Mouse (Mus musculus): Measurements from ENCODE around the gene Susd1. TPM values are rescaled to one million over a fixed set of nuclear protein-coding genes. Genes with fewer than 3 reads are reported as not detected.
A peak's percentile ranks its signal among the peaks of the same experiment; 100 is the strongest.

Susd1 gene
- polyA plus RNA-seq, 1 experiment from 2014 or later: 2.0 TPM

DNA sequence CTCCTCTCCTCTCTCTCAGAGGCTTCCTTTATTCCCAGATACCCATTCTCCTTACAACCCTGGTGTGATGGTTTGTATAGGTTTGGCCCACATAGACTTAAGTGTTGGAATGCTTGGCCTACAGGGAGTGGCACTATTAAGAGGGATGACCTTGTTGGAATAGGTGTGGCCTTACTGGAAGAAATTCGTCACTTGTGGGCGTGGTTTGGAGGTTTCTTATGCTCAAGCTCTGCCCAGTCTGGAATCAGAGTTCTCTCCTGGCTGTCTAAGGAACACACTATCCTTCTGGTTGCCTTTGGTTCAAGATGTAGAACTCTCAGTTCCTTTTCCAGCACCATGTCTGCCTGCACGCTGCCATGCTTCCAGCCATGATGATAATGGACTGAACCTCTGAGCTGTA is 12.5 kb upstream of the Susd1 start:
- Histone ChIP-seq H3K9me3 (replicated peaks) (no peaks in the 10 kb centered on the region), H3K4me3 (no peak overlapping the region), H3K36me3 (no peaks in the 10 kb centered on the region), H3K27ac (no peak overlapping the region), H3K4me1 (peaks cover 15% of the 10 kb centered on the region; the same call in 1 of the 2 replicates), H3K27me3 (ENCODE audit: low read depth, poor library complexity, severe bottlenecking) (no peaks in the 10 kb centered on the region)
- DNase-seq (ENCODE audit: low spot score): peak; percentile 8
- WGBS: 89% methylated on average over 3 of the region's 3 CpGs

DNA sequence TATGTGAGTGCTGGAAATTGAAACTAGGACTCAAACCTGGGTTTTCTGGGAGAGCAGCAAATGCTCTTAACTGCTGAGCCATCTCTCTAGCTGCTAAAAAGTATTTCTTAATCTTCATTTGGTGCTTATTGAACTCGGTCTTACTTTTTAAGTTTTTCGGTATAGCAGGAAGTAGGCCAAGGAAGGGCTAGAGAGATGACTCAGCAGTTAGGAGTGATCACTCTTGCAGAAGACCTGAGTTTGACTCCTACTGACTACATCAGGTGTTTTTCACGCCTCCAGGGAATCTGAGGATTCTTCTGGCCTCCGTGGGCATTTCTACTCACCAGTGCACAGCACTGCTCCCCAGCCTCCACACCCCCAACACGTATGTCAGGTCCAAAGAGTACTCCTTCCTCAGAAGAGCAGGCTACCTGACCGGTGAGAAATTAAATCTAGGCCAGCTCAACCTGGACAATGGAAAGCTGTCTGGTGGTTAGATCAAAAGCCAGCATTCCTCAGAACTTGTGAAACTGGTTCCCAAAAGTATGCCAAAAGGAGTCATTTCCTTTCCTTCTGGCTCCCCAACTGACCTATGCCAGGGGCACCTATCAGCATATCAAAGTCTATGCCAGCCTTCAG is 11.9 kb upstream of the Susd1 start:
- DNase-seq (ENCODE audit: low spot score): no peak
- WGBS: 84% methylated on average over 6 of the region's 6 CpGs
- Histone ChIP-seq H3K36me3 (no peaks in the 10 kb centered on the region), H3K4me1 (peaks cover 11% of the 10 kb centered on the region), H3K4me3 (no peak overlapping the region), H3K9me3 (replicated peaks) (no peaks in the 10 kb centered on the region), H3K27ac (no peak overlapping the region), H3K27me3 (ENCODE audit: low read depth, poor library complexity, severe bottlenecking) (no peaks in the 10 kb centered on the region)

- H3K4me1 ChIP-seq: peaks cover 2% of the 10 kb centered on the region
- 94% methylated on average over 1 of the region's 1 CpGs for WGBS
- no peak overlapping the region for H3K4me3 ChIP-seq
- no peak for DNase-seq (ENCODE audit: low spot score)
- no peak overlapping the region for H3K27ac ChIP-seq
- H3K9me3 ChIP-seq (replicated peaks): no peaks in the 10 kb centered on the region
- no peaks in the 10 kb centered on the region for H3K27me3 ChIP-seq (ENCODE audit: low read depth, poor library complexity, severe bottlenecking)
- H3K36me3 ChIP-seq: no peaks in the 10 kb centered on the region
Observed at GRCm38 (mm10) chr4:59447296-59447695, 8.9 kb upstream of the Susd1 start.

DNA sequence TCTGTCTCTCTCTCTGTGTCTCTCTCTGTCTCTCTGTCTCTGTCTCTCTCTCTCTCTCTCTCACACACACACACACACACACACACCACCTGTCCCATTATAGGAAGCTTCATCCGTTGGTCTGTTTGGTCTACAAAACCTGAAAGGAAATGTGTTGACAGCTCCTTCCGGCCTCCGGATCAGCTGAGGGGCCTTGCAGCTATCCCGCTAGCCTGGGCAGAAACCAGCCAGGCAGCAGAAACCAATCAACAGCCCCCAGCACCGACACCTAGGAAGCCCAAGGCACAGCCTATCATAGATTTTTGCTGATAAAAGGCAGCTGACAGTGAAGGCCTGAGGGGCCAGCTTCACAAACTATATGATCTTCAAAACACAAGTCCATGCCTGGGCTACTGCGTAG is 7.1 kb upstream of the Susd1 start:
- no peak for DNase-seq (ENCODE audit: low spot score)
- WGBS: 68% methylated on average over 6 of the region's 6 CpGs
- H3K4me3 ChIP-seq: no peak overlapping the region

GRCm38 (mm10) chr4:59444994-59445393 is 6.6 kb upstream of the Susd1 start:
- no peak overlapping the region for H3K4me3 ChIP-seq
- H3K27ac ChIP-seq: no peak overlapping the region
- WGBS: 78% methylated on average over 3 of the region's 3 CpGs
- H3K27me3 ChIP-seq (ENCODE audit: low read depth, poor library complexity, severe bottlenecking): peaks cover 8% of the 10 kb centered on the region
- DNase-seq (ENCODE audit: low spot score): no peak
- H3K36me3 ChIP-seq: no peaks in the 10 kb centered on the region
- H3K9me3 ChIP-seq (replicated peaks): no peaks in the 10 kb centered on the region
- no peaks in the 10 kb centered on the region; the same call in 1 of the 2 replicates for H3K4me1 ChIP-seq

More for the DNA sequence above, 7.1 kb upstream of the Susd1 start:
- H3K36me3 ChIP-seq: no peaks in the 10 kb centered on the region
- no peaks in the 10 kb centered on the region; the same call in 1 of the 2 replicates for H3K4me1 ChIP-seq
- peaks cover 2% of the 10 kb centered on the region for H3K27me3 ChIP-seq (ENCODE audit: low read depth, poor library complexity, severe bottlenecking)
- H3K9me3 ChIP-seq (replicated peaks): no peaks in the 10 kb centered on the region
- no peak overlapping the region for H3K27ac ChIP-seq

DNA sequence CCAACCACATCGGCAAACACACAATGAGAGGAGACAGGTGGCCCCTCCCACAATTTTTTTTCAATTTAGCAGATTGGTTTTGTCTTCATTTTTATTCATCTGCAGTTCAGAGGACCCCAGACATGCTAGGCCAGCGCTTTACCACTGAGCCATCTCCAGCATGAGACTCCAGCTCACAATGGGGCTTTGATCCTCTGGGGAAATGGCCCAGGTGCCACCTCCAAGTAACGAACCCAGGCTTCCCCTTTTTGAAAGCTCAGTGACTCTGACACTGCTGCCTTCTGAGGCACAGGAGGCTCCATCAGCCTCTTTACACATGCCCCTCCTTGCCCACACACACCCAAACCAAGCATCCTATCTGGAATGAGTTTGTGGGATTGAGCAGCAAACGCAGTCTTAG is 5.7 kb upstream of the Susd1 start:
- no peak for DNase-seq (ENCODE audit: low spot score)
- Histone ChIP-seq H3K4me3 (no peak overlapping the region), H3K9me3 (replicated peaks) (no peaks in the 10 kb centered on the region), H3K27me3 (ENCODE audit: low read depth, poor library complexity, severe bottlenecking) (peaks cover 17% of the 10 kb centered on the region), H3K4me1 (no peaks in the 10 kb centered on the region; the same call in 1 of the 2 replicates), H3K36me3 (no peaks in the 10 kb centered on the region), H3K27ac (no peak overlapping the region)
- WGBS: 82% methylated on average over 4 of the region's 4 CpGs

GRCm38 (mm10) chr4:59441265-59441664 is 2.8 kb upstream of the Susd1 start:
- Histone ChIP-seq H3K27ac (no peak overlapping the region), H3K27me3 (ENCODE audit: low read depth, poor library complexity, severe bottlenecking) (peaks cover 44% of the 10 kb centered on the region), H3K4me3 (no peak overlapping the region), H3K4me1 (peaks cover 17% of the 10 kb centered on the region), H3K36me3 (no peaks in the 10 kb centered on the region), H3K9me3 (replicated peaks) (no peaks in the 10 kb centered on the region)
- DNase-seq (ENCODE audit: low spot score): no peak
- WGBS: 87% methylated on average over 1 of the region's 1 CpGs

DNA sequence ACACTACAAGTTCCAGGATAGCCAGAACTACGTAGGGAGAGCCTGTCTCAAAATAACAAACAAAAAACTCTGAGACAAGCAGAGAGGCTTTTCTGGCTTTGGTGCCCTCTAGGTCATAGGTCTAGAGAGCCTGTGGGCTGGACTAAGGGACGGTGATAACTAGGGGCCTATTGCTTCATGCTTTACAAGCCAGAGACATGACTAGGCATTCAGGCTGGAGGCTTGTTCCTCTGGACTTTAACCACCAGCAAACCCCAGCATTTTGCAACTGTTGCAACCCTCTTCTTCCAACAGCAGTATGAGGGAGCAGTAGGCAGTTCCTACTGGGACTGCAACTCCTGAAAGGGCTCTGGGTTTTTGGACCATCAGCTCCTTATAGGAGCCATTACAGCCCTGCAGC is 1.5 kb upstream of the Susd1 start:
- Histone ChIP-seq H3K36me3 (no peaks in the 10 kb centered on the region), H3K4me3 (no peak overlapping the region), H3K9me3 (replicated peaks) (no peaks in the 10 kb centered on the region), H3K27ac (no peak overlapping the region), H3K4me1 (peaks cover 17% of the 10 kb centered on the region), H3K27me3 (ENCODE audit: low read depth, poor library complexity, severe bottlenecking) (peaks cover 48% of the 10 kb centered on the region)
- no peak for DNase-seq (ENCODE audit: low spot score)
- 48% methylated on average over 2 of the region's 2 CpGs for WGBS

DNA sequence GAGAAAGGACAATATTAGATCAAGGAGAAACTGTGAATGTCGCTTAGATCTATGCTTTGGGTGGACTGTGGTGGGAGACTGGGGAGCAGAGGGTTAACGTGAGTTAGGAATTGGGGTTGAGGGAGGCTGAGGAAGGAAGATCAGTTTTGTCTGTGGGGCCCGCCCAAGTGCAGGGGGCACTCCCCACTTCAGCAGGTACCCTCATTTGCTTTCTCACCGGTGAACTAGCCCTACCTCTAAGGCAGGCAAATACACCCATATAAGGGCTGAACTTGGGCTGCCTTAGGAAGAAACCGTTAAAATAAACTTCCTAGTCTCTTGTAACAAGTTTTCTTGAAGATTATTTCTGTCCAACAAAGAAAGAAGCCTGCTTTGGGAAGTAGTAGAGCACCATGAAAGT is 608 bp upstream of the Susd1 start:
- DNase-seq (ENCODE audit: low spot score): no peak
- 25% methylated on average over 5 of the region's 5 CpGs for WGBS
- H3K4me3 ChIP-seq: no peak overlapping the region
- no peaks in the 10 kb centered on the region for H3K36me3 ChIP-seq
- peaks cover 17% of the 10 kb centered on the region for H3K4me1 ChIP-seq
- H3K27me3 ChIP-seq (ENCODE audit: low read depth, poor library complexity, severe bottlenecking): peaks cover 48% of the 10 kb centered on the region
- no peaks in the 10 kb centered on the region for H3K9me3 ChIP-seq (replicated peaks)
- H3K27ac ChIP-seq: no peak overlapping the region

GRCm38 (mm10) chr4:59435951-59436350 is 2.5 kb downstream of the Susd1 start:
- Histone ChIP-seq H3K27ac (no peak overlapping the region), H3K4me1 (peaks cover 20% of the 10 kb centered on the region), H3K36me3 (no peaks in the 10 kb centered on the region), H3K4me3 (no peak overlapping the region), H3K9me3 (replicated peaks) (no peaks in the 10 kb centered on the region), H3K27me3 (ENCODE audit: low read depth, poor library complexity, severe bottlenecking) (peaks cover 48% of the 10 kb centered on the region)
- 93% methylated on average over 4 of the region's 4 CpGs for WGBS
- DNase-seq (ENCODE audit: low spot score): no peak

- H3K27ac ChIP-seq: no peak overlapping the region
- H3K4me1 ChIP-seq: peaks cover 20% of the 10 kb centered on the region
- DNase-seq (ENCODE audit: low spot score): no peak
- H3K4me3 ChIP-seq: no peak overlapping the region
- no peaks in the 10 kb centered on the region for H3K9me3 ChIP-seq (replicated peaks)
- H3K27me3 ChIP-seq (ENCODE audit: low read depth, poor library complexity, severe bottlenecking): peaks cover 31% of the 10 kb centered on the region
- no peaks in the 10 kb centered on the region for H3K36me3 ChIP-seq
- WGBS: 62% methylated on average over 3 of the region's 3 CpGs
Observed at GRCm38 (mm10) chr4:59434039-59434438, 4.4 kb downstream of the Susd1 start.

GRCm38 (mm10) chr4:59429128-59429527 is 9.3 kb downstream of the Susd1 start:
- Histone ChIP-seq H3K4me1 (peaks cover 3% of the 10 kb centered on the region), H3K27ac (no peak overlapping the region), H3K4me3 (no peak overlapping the region), H3K27me3 (ENCODE audit: low read depth, poor library complexity, severe bottlenecking) (no peaks in the 10 kb centered on the region), H3K9me3 (replicated peaks) (no peaks in the 10 kb centered on the region), H3K36me3 (no peaks in the 10 kb centered on the region)
- 90% methylated on average over 6 of the region's 6 CpGs for WGBS
- no peak for DNase-seq (ENCODE audit: low spot score)

GRCm38 (mm10) chr4:59426429-59426828 is 12.0 kb downstream of the Susd1 start:
- H3K27ac ChIP-seq: no peak overlapping the region
- H3K27me3 ChIP-seq (ENCODE audit: low read depth, poor library complexity, severe bottlenecking): no peaks in the 10 kb centered on the region
- no peak for DNase-seq (ENCODE audit: low spot score)
- 89% methylated on average over 5 of the region's 5 CpGs for WGBS
- peaks cover 1% of the 10 kb centered on the region; the same call in 1 of the 2 replicates for H3K4me1 ChIP-seq
- H3K9me3 ChIP-seq (replicated peaks): no peaks in the 10 kb centered on the region
- H3K36me3 ChIP-seq: no peaks in the 10 kb centered on the region
- no peak overlapping the region for H3K4me3 ChIP-seq

- peaks cover 3% of the 10 kb centered on the region; the same call in 1 of the 2 replicates for H3K4me1 ChIP-seq
Observed at GRCm38 (mm10) chr4:59422808-59423207, 15.6 kb downstream of the Susd1 start.

More at GRCm38 (mm10) chr4:59422808-59423207, 15.6 kb downstream of the Susd1 start:
- DNase-seq (ENCODE audit: low spot score): no peak
- Histone ChIP-seq H3K9me3 (replicated peaks) (no peaks in the 10 kb centered on the region), H3K4me3 (no peak overlapping the region), H3K27ac (peak overlapping the region; percentile 4; the same call in 1 of the 2 replicates), H3K27me3 (ENCODE audit: low read depth, poor library complexity, severe bottlenecking) (no peaks in the 10 kb centered on the region), H3K36me3 (no peaks in the 10 kb centered on the region)
